Mouse (Mus musculus) urinary bladder, adult 18-20 months (tissue): ENCODE measurements around the gene Kti12.
A peak's percentile ranks its signal among the peaks of the same experiment; 100 is the strongest.

Experiments used
- DNase-seq, 2 experiments: peaks; one replicate each; pipeline ENCODE4 v3.0.0; 2022; ENCODE audit warnings: low spot score in 2 of 2, mixed read lengths in 2 of 2

Kti12 gene

DNA sequence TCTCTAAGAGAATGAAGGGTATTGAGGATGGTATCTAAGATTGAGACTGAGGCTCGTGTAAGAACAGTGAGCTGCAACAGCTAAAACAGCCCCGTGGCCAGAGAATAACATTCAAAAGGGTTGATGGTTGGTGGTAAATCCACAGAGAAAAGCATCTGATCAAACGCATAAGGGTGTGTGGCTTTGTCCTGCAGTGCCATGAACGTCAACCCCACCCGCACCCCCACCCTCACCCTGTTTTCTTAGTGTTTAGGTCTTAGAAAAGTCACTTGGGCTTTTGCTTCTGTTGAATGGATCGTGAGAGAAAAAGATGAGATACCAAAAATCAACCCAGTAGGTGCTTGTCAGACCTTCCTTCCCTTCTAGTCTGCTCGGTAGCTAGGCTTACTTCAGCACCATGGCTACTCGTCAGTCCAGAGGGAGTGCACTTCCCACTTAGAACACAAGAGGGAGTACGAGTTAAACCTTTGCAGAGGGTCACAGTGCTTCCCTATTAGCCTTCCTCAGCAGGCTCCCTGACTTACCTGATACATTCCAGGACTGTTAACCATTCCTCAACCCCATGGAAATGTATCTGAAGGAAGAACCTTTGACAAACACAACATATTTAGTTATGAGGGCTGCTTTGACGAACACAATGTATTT is 22.3 kb downstream of the Kti12 start:
- DNase-seq = peak; percentile 63 to 68

DNA sequence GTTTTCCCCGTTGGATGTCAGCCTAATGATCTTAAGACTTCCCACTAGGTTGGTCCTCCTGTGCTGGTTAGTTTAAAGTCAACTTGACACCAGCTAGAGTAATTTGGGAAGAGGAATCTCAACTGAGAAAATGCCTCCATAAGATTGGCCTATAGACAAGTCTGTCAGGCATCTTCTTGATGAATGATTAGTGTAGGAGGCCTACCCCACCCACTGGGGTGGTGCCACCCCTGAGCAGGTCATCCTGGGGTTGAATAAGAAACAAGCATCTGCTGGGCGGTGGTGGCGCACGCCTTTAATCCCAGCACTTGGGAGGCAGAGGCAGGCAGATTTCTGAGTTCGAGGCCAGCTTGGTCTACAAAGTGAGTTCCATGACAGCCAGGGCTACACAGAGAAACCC is 26.2 kb downstream of the Kti12 start:
- no peak for DNase-seq

DNA sequence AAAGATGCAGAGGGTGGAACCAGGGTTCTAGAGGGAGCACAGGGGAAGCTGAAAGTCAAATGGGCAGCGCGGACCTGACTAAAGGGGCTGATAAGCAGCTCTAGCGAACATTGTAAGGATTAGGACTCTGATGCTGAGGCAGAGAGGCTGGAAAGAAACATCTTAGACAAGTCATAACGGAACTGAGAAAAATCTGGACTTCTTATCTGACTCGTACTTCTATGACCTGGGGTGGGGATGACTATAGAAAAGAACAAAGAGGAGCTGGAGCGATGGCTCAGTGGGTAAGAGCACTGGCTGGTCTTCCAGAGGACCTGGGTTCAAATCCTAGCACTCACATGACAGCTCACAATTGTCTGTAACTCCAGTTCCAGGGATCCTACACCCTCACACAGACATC is 30.3 kb downstream of the Kti12 start:
- DNase-seq = no peak

DNA sequence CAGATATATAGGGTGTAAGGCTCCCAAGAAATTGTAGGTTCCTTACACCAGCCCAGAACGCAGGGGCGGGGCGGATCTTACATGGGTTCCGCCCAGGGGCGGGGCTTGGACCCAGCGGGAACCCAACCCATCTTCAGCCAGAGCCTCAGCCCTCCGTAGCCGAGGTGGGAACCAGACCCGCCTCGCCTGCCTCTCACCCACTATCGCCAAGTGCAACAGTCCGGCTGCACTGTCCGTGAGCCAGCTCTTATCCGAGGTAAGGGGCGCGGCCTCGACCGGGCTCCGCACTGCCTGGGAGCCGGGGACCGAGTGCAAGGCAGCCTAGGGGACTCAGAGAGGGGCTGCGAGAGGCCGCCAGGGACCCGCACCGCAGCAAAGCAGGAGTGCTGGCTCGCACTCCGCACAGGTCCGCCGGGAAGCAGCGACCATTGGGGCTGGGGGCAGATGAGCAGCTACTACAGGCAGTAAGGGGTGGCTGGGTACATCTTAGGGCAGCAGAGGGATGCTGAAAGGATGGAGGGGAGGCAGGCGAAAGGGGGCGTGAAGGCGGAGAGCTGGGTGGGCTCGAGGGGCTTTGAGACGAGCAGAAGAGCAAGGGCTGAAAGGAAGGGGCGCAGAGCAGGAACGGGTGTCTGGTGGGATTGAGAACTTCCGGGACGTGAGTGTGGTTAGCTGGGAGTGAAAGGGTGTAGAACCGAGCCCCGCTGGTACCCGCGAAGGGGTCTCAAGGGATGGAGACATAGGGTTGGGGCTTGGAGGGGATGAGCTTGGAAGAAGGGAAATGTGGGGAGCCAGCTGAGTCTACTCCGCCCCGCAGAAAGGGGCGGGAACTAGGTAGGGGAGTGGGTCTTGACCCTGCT is 31.6 kb downstream of the Kti12 start, which contains the start of gene Rab3b:
Gene Rab3b, plus strand, starts transcription at position 101 of the 860 bp plus-strand sequence.
- peak; percentile 9 to 53 for DNase-seq

DNA sequence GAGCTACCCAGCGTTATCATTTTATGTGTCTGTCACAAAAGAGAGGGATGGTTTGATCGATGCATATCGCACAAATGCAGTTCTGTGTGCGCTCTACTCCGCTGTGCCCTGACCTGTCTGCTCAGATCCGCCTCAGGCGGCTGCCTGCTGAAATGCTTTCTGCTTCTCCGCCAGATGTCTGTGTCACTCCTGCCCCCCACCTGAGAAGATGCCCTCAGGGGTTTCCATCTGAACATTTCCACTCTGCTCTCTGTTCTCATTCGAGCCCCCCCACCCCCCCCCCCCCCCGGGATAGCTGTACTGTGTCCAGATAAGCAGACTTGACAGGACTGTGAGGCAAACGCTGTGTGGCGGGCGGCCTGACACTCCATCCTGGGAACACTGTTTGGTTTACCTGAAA is 36.2 kb downstream of the Kti12 start:
- no peak for DNase-seq

DNA sequence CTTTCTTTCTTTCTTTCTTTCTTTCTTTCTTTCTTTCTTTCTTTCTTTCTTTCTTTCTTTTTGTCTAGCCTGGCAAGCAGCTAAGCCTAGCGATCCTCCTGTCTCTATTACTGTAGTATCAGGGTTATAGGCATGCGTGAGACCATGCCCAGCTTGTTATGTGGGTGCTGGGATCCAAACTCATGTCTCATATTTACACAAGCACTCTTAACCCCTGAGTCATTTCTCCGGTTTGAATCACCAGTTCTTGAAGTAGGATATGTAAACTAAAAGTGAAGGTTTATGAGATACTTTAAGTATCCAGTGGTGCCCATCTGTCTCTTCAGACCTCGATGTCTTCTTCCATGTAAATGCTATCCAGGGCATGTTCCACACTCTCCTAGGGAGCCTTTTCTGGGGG is 39.9 kb downstream of the Kti12 start:
- DNase-seq = no peak

DNA sequence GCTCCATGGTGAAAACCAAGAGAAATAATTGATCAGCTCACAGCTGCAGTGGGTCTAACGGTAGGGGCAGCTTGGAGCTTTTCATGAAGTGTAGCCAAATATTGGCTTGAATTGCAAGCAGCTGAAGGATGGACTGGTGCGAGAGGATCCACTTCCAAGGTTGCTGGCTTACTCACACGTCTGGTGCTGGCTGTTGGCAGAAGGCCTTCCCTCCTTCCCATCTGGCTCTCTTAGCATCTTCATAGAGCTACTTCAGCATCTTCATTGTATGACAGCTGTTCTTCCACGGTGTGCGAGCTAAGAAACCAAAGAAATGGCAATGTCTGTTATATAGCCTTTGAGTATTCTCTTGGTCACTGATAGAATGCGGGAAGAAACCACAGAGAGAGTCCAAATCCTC is 43.3 kb downstream of the Kti12 start:
- DNase-seq = no peak
